In genomic region chr19:5710068-5710467, GRCm38 (mm10) we compare ENCODE assay signal across 26 mouse cellular contexts. TPM values are rescaled to one million over a fixed set of nuclear protein-coding genes. Genes with fewer than 3 reads are reported as not detected.
DNase-seq lines count a peak whose midpoint lies in the region; ATAC-seq and TF ChIP-seq lines count a peak whose summit lies in the region.
"Had no signal": no experiment of that assay in that cellular context is flagged by ENCODE, and none has a peak within 500 bp of the region (broad histone marks: within the 10 kb centered on the region; RNA-seq: fewer than 3 reads in every experiment).

No protein-coding gene starts in this region.

- peak overlapping the region; percentile 23; the same call in 1 of the 2 replicates for H3K4me3 ChIP-seq in gastrocnemius, adult 2 months
- no peak overlapping the region for H3K4me3 ChIP-seq in hindbrain, postnatal 0 days (ENCODE audit: low read length)
- no peak overlapping the region for H3K4me3 ChIP-seq in hindbrain, embryonic 12.5 days
- H3K4me3 ChIP-seq in midbrain, postnatal 0 days (ENCODE audit: low read depth, low read length), result no peak overlapping the region
- H3K4me3 ChIP-seq in midbrain, embryonic 14.5 days (replicated peaks; ENCODE audit: low read depth, low read length), result no peak overlapping the region
- H3K4me3 ChIP-seq: forebrain, embryonic 10.5 days; heart, adult 2 months; hindbrain, embryonic 10.5 days had no signal

- peak; percentile 72 for DNase-seq in gastrocnemius, adult 2 months
- no peak for DNase-seq in gastrocnemius, postnatal 25 days
- DNase-seq in hindbrain, postnatal 0 days (ENCODE audit: low spot score), result peak; percentile 38
- peak; percentile 33 for DNase-seq in midbrain, postnatal 0 days (ENCODE audit: low spot score)
- DNase-seq in midbrain, embryonic 14.5 days, result no peak
- peak; percentile 85 for DNase-seq in skeletal muscle tissue, adult 2 months (ENCODE audit: low read depth, low spot score)
- no peak for DNase-seq in heart, postnatal 14 days
- DNase-seq: adrenal gland, postnatal 10 days; cerebellum, adult 11 months; cerebellum, adult 2 months; cerebellum, adult 9-11 months; cerebellum, postnatal 36 days; forebrain, postnatal 0 days; heart, adult 2 months; heart, postnatal 36 days had no signal

- no peak for ATAC-seq in hindbrain, postnatal 0 days
- ATAC-seq in hindbrain, embryonic 12.5 days (ENCODE audit: low FRiP score), result no peak
- ATAC-seq in midbrain, postnatal 0 days (ENCODE audit: low FRiP score), result no peak
- no peak for ATAC-seq in midbrain, embryonic 14.5 days (ENCODE audit: low FRiP score, low TSS enrichment)
- ATAC-seq: activated CD4-positive, CD25-positive, alpha-beta regulatory T cell, adult 4 months; forebrain, embryonic 14.5 days; forebrain, postnatal 0 days; intestine, postnatal 0 days had no signal

- peaks cover 17% of the 10 kb centered on the region for H3K36me3 ChIP-seq in hindbrain, postnatal 0 days (ENCODE audit: insufficient read depth, low read length)
- peaks cover 71% of the 10 kb centered on the region for H3K36me3 ChIP-seq in hindbrain, embryonic 12.5 days
- peaks cover 32% of the 10 kb centered on the region for H3K36me3 ChIP-seq in midbrain, postnatal 0 days (ENCODE audit: insufficient read depth, low read length)
- H3K36me3 ChIP-seq in midbrain, embryonic 14.5 days (ENCODE audit: control insufficient read depth, insufficient read depth, low read length), result peaks cover 74% of the 10 kb centered on the region

- TF ChIP-seq CTCF in gastrocnemius, adult 2 months (IDR thresholded peaks at IDR 0.05), result no peak
- no peak for TF ChIP-seq CTCF in hindbrain, postnatal 0 days (IDR thresholded peaks at IDR 0.05; ENCODE audit: low read depth)
- no peak for TF ChIP-seq CTCF in midbrain, postnatal 0 days (IDR thresholded peaks at IDR 0.05)

- H3K9me3 ChIP-seq in hindbrain, postnatal 0 days (ENCODE audit: low read length), result no peaks in the 10 kb centered on the region
- no peaks in the 10 kb centered on the region for H3K9me3 ChIP-seq in hindbrain, embryonic 12.5 days (replicated peaks)
- H3K9me3 ChIP-seq in midbrain, postnatal 0 days (ENCODE audit: low read length), result no peaks in the 10 kb centered on the region
- H3K9me3 ChIP-seq in midbrain, embryonic 14.5 days (ENCODE audit: control insufficient read depth, low read length), result no peaks in the 10 kb centered on the region
- H3K9me3 ChIP-seq: forebrain, embryonic 10.5 days; hindbrain, embryonic 10.5 days had no signal

- no peak overlapping the region for H3K9ac ChIP-seq in hindbrain, postnatal 0 days (replicated peaks; ENCODE audit: low read length)
- H3K9ac ChIP-seq in hindbrain, embryonic 12.5 days, result no peak overlapping the region
- no peak overlapping the region for H3K9ac ChIP-seq in midbrain, postnatal 0 days (replicated peaks; ENCODE audit: low read length, poor library complexity, severe bottlenecking)
- H3K9ac ChIP-seq in midbrain, embryonic 14.5 days (replicated peaks; ENCODE audit: low read length), result no peak overlapping the region
- H3K9ac ChIP-seq: forebrain, postnatal 0 days; hindbrain, embryonic 14.5 days had no signal

- H3K4me1 ChIP-seq in hindbrain, postnatal 0 days (ENCODE audit: insufficient read depth, low read length), result no peaks in the 10 kb centered on the region
- H3K4me1 ChIP-seq in hindbrain, embryonic 12.5 days, result peaks cover 9% of the 10 kb centered on the region; the same call in 1 of the 2 replicates
- H3K4me1 ChIP-seq in midbrain, postnatal 0 days (ENCODE audit: insufficient read depth, low read length), result peaks cover 4% of the 10 kb centered on the region; the same call in 1 of the 2 replicates
- H3K4me1 ChIP-seq in midbrain, embryonic 14.5 days (ENCODE audit: control insufficient read depth, insufficient read depth, low read length), result no peaks in the 10 kb centered on the region

- WGBS in hindbrain, postnatal 0 days, result 80% methylated on average over 6 of the region's 6 CpGs
- WGBS in hindbrain, embryonic 12.5 days, result 93% methylated on average over 6 of the region's 6 CpGs
- WGBS in midbrain, postnatal 0 days, result 94% methylated on average over 6 of the region's 6 CpGs
- 97% methylated on average over 6 of the region's 6 CpGs for WGBS in midbrain, embryonic 14.5 days

- H3K27ac ChIP-seq in gastrocnemius, adult 2 months, result peak overlapping the region; percentile 84
- no peak overlapping the region for H3K27ac ChIP-seq in hindbrain, postnatal 0 days
- H3K27ac ChIP-seq in hindbrain, embryonic 12.5 days, result no peak overlapping the region
- H3K27ac ChIP-seq in midbrain, postnatal 0 days (ENCODE audit: low read depth, low read length), result no peak overlapping the region
- H3K27ac ChIP-seq in midbrain, embryonic 14.5 days (replicated peaks; ENCODE audit: low read depth, low read length), result no peak overlapping the region
- H3K27ac ChIP-seq: forebrain, embryonic 10.5 days; heart, adult 2 months; hindbrain, embryonic 10.5 days; hindbrain, embryonic 14.5 days had no signal

- no peaks in the 10 kb centered on the region for H3K27me3 ChIP-seq in hindbrain, postnatal 0 days (ENCODE audit: insufficient read depth, low read length)
- H3K27me3 ChIP-seq in hindbrain, embryonic 12.5 days, result no peaks in the 10 kb centered on the region
- no peaks in the 10 kb centered on the region for H3K27me3 ChIP-seq in midbrain, postnatal 0 days (ENCODE audit: insufficient read depth, low read length)
- no peaks in the 10 kb centered on the region for H3K27me3 ChIP-seq in midbrain, embryonic 14.5 days (ENCODE audit: control insufficient read depth, insufficient read depth, low read length)

- H3K4me2 ChIP-seq in hindbrain, postnatal 0 days (ENCODE audit: low read depth, low read length), result no peak overlapping the region
- H3K4me2 ChIP-seq in hindbrain, embryonic 12.5 days (replicated peaks), result no peak overlapping the region
- no peak overlapping the region for H3K4me2 ChIP-seq in midbrain, postnatal 0 days (ENCODE audit: low read depth, low read length, poor library complexity, severe bottlenecking)
- H3K4me2 ChIP-seq in midbrain, embryonic 14.5 days (ENCODE audit: low read length), result no peak overlapping the region
- H3K4me2 ChIP-seq: heart, embryonic 11.5 days; hindbrain, embryonic 14.5 days had no signal

- intact Hi-C loops in gastrocnemius, adult 2 months (cut with DNase I), result no loop called here
- intact Hi-C loops in heart, postnatal 14 days (cut with DNase I), result loop anchor here (2.0 kb wide), 1 partner anchor 15 kb away; no protein-coding TSS in a partner anchor

RNA-seq across cellular contexts. Expression of gene Kcnk7, which starts 5.9 kb away (rescaled TPM):
- total RNA-seq in gastrocnemius, adult 2 months (2021), result not detected
- not detected for total RNA-seq in gastrocnemius, postnatal 25 days (2021)
- total RNA-seq in hindbrain, postnatal 0 days (2014; rRNA removed), result not detected in 2 replicates
- 0.19 and 0.61 TPM in 2 replicates for polyA plus RNA-seq in hindbrain, postnatal 0 days (2015; fragmentation: Nextera tagmentation; extraction: Ambion mirVana)
- not detected in 2 replicates for polyA plus RNA-seq in hindbrain, embryonic 12.5 days (2016; fragmentation: Nextera tagmentation; extraction: Ambion mirVana)
- not detected in 2 replicates for total RNA-seq in midbrain, postnatal 0 days (2014; rRNA removed)
- polyA plus RNA-seq in midbrain, postnatal 0 days (2015; fragmentation: Nextera tagmentation; extraction: Ambion mirVana), result 0.47 and 0.49 TPM in 2 replicates
- 0.21 and 0.28 TPM in 2 replicates for polyA plus RNA-seq in midbrain, embryonic 14.5 days (2014; fragmentation: Nextera tagmentation; extraction: Ambion mirVana)
- not detected for total RNA-seq in heart, postnatal 14 days (2021)
- total RNA-seq: adrenal gland, postnatal 10 days; adrenal gland, postnatal 4 days; forebrain, postnatal 0 days; gastrocnemius, adult 8-10 months; heart, adult 2 months; heart, postnatal 36 days had no signal
- polyA plus RNA-seq: embryonic facial prominence, embryonic 11.5 days; forebrain, embryonic 14.5 days; heart, adult 2 months; heart, embryonic 11.5 days had no signal

RNA-seq across cellular contexts. Expression of gene Ehbp1l1, which starts 16.0 kb away (rescaled TPM):
- 100 to 1,000 TPM; 218 to 220 TPM for total RNA-seq in gastrocnemius, adult 2 months (2021)
- 100 to 1,000 TPM; 241 to 266 TPM for total RNA-seq in gastrocnemius, postnatal 25 days (2021)
- 16.6 and 19.7 TPM in 2 replicates for total RNA-seq in hindbrain, postnatal 0 days (2014; rRNA removed)
- polyA plus RNA-seq in hindbrain, postnatal 0 days (2015; fragmentation: Nextera tagmentation; extraction: Ambion mirVana), result 40.0 and 43.0 TPM in 2 replicates
- polyA plus RNA-seq in hindbrain, embryonic 12.5 days (2016; fragmentation: Nextera tagmentation; extraction: Ambion mirVana), result 10.8 and 12.1 TPM in 2 replicates
- total RNA-seq in midbrain, postnatal 0 days (2014; rRNA removed), result 25.6 and 26.3 TPM in 2 replicates
- polyA plus RNA-seq in midbrain, postnatal 0 days (2015; fragmentation: Nextera tagmentation; extraction: Ambion mirVana), result 65.2 and 65.4 TPM in 2 replicates
- polyA plus RNA-seq in midbrain, embryonic 14.5 days (2014; fragmentation: Nextera tagmentation; extraction: Ambion mirVana), result 12.4 and 14.3 TPM in 2 replicates
- 100 to 1,000 TPM; 124 to 141 TPM for total RNA-seq in heart, postnatal 14 days (2021)

RNA-seq across cellular contexts. Expression of gene Fam89b, which starts 19.4 kb away (rescaled TPM):
- 10 to 100 TPM; 22.2 to 22.6 TPM for total RNA-seq in gastrocnemius, adult 2 months (2021)
- total RNA-seq in gastrocnemius, postnatal 25 days (2021), result 10 to 100 TPM; 24.7 to 24.9 TPM
- total RNA-seq in hindbrain, postnatal 0 days (2014; rRNA removed), result 177 and 188 TPM in 2 replicates
- polyA plus RNA-seq in hindbrain, postnatal 0 days (2015; fragmentation: Nextera tagmentation; extraction: Ambion mirVana), result 131 and 140 TPM in 2 replicates
- 174 and 177 TPM in 2 replicates for polyA plus RNA-seq in hindbrain, embryonic 12.5 days (2016; fragmentation: Nextera tagmentation; extraction: Ambion mirVana)
- 161 and 178 TPM in 2 replicates for total RNA-seq in midbrain, postnatal 0 days (2014; rRNA removed)
- 126 TPM in 2 replicates for polyA plus RNA-seq in midbrain, postnatal 0 days (2015; fragmentation: Nextera tagmentation; extraction: Ambion mirVana)
- polyA plus RNA-seq in midbrain, embryonic 14.5 days (2014; fragmentation: Nextera tagmentation; extraction: Ambion mirVana), result 154 and 169 TPM in 2 replicates
- 10 to 100 TPM; 38.6 to 40.1 TPM for total RNA-seq in heart, postnatal 14 days (2021)

RNA-seq across cellular contexts. Expression of gene Pcnx3, which starts 21.4 kb away (rescaled TPM):
- 10 to 100 TPM; 12.6 to 14.0 TPM for total RNA-seq in gastrocnemius, adult 2 months (2021)
- total RNA-seq in gastrocnemius, postnatal 25 days (2021), result 10 to 100 TPM; 13.5 to 13.8 TPM
- total RNA-seq in hindbrain, postnatal 0 days (2014; rRNA removed), result 75.1 and 97.0 TPM in 2 replicates
- polyA plus RNA-seq in hindbrain, postnatal 0 days (2015; fragmentation: Nextera tagmentation; extraction: Ambion mirVana), result 16.8 and 17.2 TPM in 2 replicates
- polyA plus RNA-seq in hindbrain, embryonic 12.5 days (2016; fragmentation: Nextera tagmentation; extraction: Ambion mirVana), result 34.6 and 35.0 TPM in 2 replicates
- 95.5 and 103 TPM in 2 replicates for total RNA-seq in midbrain, postnatal 0 days (2014; rRNA removed)
- 18.4 and 19.1 TPM in 2 replicates for polyA plus RNA-seq in midbrain, postnatal 0 days (2015; fragmentation: Nextera tagmentation; extraction: Ambion mirVana)
- polyA plus RNA-seq in midbrain, embryonic 14.5 days (2014; fragmentation: Nextera tagmentation; extraction: Ambion mirVana), result 33.6 and 34.4 TPM in 2 replicates
- 10 to 100 TPM; 24.0 to 24.9 TPM for total RNA-seq in heart, postnatal 14 days (2021)

RNA-seq across cellular contexts. Expression of gene Map3k11, which starts 21.5 kb away (rescaled TPM):
- 10 to 100 TPM in 1 of 2 experiments, 1 to 10 TPM in 1; 8.7 to 11.8 TPM for total RNA-seq in gastrocnemius, adult 2 months (2021)
- total RNA-seq in gastrocnemius, postnatal 25 days (2021), result 10 to 100 TPM in 1 of 2 experiments, 1 to 10 TPM in 1; 8.3 to 10.9 TPM
- 20.6 and 20.7 TPM in 2 replicates for total RNA-seq in hindbrain, postnatal 0 days (2014; rRNA removed)
- polyA plus RNA-seq in hindbrain, postnatal 0 days (2015; fragmentation: Nextera tagmentation; extraction: Ambion mirVana), result 10.0 and 10.7 TPM in 2 replicates
- polyA plus RNA-seq in hindbrain, embryonic 12.5 days (2016; fragmentation: Nextera tagmentation; extraction: Ambion mirVana), result 21.5 and 23.3 TPM in 2 replicates
- 18.3 and 24.0 TPM in 2 replicates for total RNA-seq in midbrain, postnatal 0 days (2014; rRNA removed)
- 9.6 and 10.6 TPM in 2 replicates for polyA plus RNA-seq in midbrain, postnatal 0 days (2015; fragmentation: Nextera tagmentation; extraction: Ambion mirVana)
- 6.8 and 12.1 TPM in 2 replicates for polyA plus RNA-seq in midbrain, embryonic 14.5 days (2014; fragmentation: Nextera tagmentation; extraction: Ambion mirVana)
- 10 to 100 TPM; 35.9 to 37.2 TPM for total RNA-seq in heart, postnatal 14 days (2021)

Comparison
In these comparisons a context has a peak if more than half of its experiments do, and no peak if none do; other contexts are left out.
1. DNase-seq: peak in gastrocnemius, adult 2 months (single experiment), hindbrain, postnatal 0 days (single experiment), midbrain, postnatal 0 days (single experiment) and skeletal muscle tissue, adult 2 months (single experiment); none in gastrocnemius, postnatal 25 days (single experiment), midbrain, embryonic 14.5 days (single experiment) and heart, postnatal 14 days (0 of 2).